Mouse (Mus musculus) bone marrow macrophage, adult 2 months (primary cell): ENCODE data around the gene Rplp2. TPM values are rescaled to one million over a fixed set of nuclear protein-coding genes. Genes with fewer than 3 reads are reported as not detected.

Experiments used
- H3K27ac ChIP-seq: 2 replicates; pipeline ENCODE4 v1.5.1; 2012; ENCODE audit warnings: low read depth, low read length; ENCODE audit not compliant: insufficient read depth
- H3K4me1 ChIP-seq: 2 replicates; pipeline ENCODE4 v1.6.1; 2012; ENCODE audit warnings: low read length; ENCODE audit not compliant: control insufficient read depth, insufficient read depth
- H3K4me3 ChIP-seq: 2 replicates; pipeline ENCODE4 v1.5.1; 2012; ENCODE audit warnings: mild to moderate bottlenecking, low read length, moderate library complexity; ENCODE audit not compliant: insufficient read depth
- CTCF ChIP-seq: IDR thresholded peaks from 2 replicates; pipeline ENCODE4 v1.5.1; 2012; ENCODE audit warnings: low read depth, mild to moderate bottlenecking, low read length, moderate library complexity
- POLR2A ChIP-seq: IDR thresholded peaks from 2 replicates; pipeline ENCODE4 v1.6.1; 2012; ENCODE audit warnings: mild to moderate bottlenecking, low read depth, low read length, borderline replicate concordance
- polyA plus RNA-seq: library from polyadenylated mRNA; stranded (reverse); fragments of >200 nt; gene quantifications from 2 replicates; pipeline ENCODE4 v1.2.4, GENCODE M21; 2012; ENCODE audit not compliant: missing spikeins, insufficient read depth, insufficient read length

The Rplp2 gene
- polyA plus RNA-seq, 1 experiment = 2,115 TPM

DNA sequence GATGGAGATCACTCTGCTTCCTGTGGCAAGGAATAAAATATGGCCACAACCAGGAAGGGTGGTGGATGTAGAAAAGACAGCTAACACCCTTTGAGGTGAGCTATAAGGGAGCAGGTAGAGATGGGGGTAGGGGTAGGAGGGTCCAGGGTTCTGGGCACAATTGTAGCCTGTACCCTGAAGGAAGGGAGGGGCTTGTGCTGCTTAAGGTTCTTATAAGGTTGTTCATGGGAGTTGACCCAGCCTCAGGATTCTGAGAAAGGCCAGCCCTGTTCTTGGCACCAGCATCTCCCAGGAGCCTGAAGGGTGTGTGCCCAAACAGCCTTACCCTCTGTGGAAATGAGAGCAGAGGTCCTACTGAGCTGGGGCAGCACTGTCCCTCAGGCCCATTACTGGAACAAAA is 4.8 kb downstream of the Rplp2 start:
- TF ChIP-seq CTCF (no peak), POLR2A (no peak)
- Histone ChIP-seq H3K4me1 (peaks cover 27% of the 10 kb centered on the region), H3K27ac (no peak overlapping the region)

GRCm38 (mm10) chr7:141453636-141454035 is 6.5 kb downstream of the Rplp2 start:
- Histone ChIP-seq H3K27ac (no peak overlapping the region), H3K4me1 (peaks cover 35% of the 10 kb centered on the region), H3K4me3 (no peak overlapping the region)
- TF ChIP-seq POLR2A (no peak), CTCF (no peak)

More for the DNA sequence above, 4.8 kb downstream of the Rplp2 start:
- H3K4me3 ChIP-seq = no peak overlapping the region

DNA sequence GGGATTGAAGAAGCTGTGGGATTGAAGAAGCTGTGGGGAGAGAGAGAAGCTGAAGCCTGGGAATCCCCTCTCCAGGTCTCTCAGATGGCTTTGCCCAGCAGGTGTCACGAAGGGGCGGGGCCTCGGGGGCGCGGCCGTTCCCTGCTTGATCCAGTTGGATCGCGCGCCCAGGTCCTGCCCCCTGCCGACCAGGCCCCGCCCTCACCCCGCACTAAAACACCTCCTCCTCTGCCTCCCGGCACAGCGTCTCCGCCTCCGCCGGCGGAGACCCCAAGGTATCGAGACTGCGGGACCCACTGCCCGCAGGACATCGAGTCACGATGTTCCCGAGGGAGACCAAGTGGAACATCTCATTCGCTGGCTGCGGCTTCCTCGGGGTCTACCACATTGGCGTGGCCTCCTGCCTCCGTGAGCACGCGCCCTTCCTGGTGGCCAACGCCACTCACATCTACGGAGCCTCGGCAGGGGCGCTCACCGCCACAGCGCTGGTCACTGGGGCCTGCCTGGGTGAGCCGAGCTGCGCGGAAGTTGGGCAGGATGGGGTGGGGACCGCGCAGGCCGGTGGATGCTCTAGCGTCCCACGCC is 7.9 kb downstream of the Rplp2 start, which contains the start of gene Pnpla2:
Pnpla2 (plus strand) TSS at position 232 of the 585 bp plus-strand sequence.
- H3K27ac ChIP-seq = peak within 1 kb of the TSS; percentile 90
- TF ChIP-seq CTCF (no peak), POLR2A (no peak)
- peaks cover 35% of the 10 kb centered on the region for H3K4me1 ChIP-seq
- peak within 1 kb of the TSS; percentile 85 for H3K4me3 ChIP-seq

DNA sequence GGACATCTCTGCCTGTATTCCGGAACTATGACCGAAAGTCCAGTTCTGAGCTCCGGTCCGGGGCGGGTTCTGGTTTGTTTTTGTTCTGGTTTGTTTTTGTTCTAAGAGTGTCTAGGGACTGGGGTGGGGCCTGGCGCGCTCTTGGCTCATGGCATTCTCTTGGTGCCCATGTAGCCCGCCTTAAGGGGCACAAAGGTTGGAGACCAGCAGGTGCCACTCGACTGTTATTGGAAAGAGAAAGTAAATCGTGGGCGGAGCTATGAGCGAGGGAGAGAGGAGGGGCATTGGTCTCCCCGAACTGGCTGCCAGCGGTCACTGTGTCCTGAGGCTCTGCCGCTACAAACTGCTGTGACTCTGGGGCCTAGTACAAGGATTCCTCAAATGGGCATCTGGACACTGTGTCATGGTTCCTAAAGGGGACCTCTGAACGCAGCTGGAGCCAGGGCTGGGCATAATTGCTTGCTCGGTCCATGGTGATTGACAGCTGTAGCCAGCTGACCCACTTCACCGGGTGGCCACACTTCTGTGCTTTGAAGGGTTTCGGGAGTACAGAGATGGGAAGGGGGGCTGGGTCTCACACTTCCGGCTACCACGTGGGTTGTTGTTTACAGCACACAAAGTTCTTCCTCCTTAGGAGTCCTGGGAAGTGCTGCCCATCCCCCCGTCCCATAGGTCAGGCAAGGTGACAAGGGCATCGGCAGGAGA is 8.6 kb downstream of the Rplp2 start:
- peak overlapping the region; percentile 85 for H3K4me3 ChIP-seq
- peaks cover 40% of the 10 kb centered on the region for H3K4me1 ChIP-seq
- no peak for TF ChIP-seq CTCF
- H3K27ac ChIP-seq = peak overlapping the region; percentile 90

DNA sequence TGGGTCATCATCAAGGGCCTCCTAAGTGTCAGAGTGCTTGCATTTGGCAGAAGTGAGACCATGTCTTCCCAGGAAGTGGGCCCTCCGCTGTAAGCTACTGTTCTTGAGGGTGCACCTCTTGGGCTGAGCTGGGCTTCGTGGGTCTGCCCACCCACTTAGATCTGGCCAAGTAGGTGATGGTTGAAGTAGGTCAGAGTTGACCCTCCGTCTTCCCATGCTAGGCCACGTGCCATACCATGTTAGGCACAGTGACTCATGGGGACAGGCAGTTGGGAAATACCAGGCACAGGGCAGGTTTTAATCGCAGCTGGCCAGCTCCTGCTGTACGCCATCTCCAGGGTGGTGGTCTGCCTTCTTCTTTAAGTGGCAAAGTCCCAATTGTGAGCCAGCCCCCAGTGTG is 9.6 kb downstream of the Rplp2 start:
- TF ChIP-seq POLR2A (no peak), CTCF (no peak)
- Histone ChIP-seq H3K27ac (peak overlapping the region; percentile 90), H3K4me1 (peaks cover 45% of the 10 kb centered on the region), H3K4me3 (peak overlapping the region; percentile 85)

GRCm38 (mm10) chr7:141457236-141457635 is 10.1 kb downstream of the Rplp2 start:
- TF ChIP-seq POLR2A (no peak), CTCF (no peak)
- H3K4me3 ChIP-seq = peak overlapping the region; percentile 85; the same call in 1 of the 2 replicates
- no peak overlapping the region for H3K27ac ChIP-seq
- H3K4me1 ChIP-seq = peaks cover 45% of the 10 kb centered on the region

DNA sequence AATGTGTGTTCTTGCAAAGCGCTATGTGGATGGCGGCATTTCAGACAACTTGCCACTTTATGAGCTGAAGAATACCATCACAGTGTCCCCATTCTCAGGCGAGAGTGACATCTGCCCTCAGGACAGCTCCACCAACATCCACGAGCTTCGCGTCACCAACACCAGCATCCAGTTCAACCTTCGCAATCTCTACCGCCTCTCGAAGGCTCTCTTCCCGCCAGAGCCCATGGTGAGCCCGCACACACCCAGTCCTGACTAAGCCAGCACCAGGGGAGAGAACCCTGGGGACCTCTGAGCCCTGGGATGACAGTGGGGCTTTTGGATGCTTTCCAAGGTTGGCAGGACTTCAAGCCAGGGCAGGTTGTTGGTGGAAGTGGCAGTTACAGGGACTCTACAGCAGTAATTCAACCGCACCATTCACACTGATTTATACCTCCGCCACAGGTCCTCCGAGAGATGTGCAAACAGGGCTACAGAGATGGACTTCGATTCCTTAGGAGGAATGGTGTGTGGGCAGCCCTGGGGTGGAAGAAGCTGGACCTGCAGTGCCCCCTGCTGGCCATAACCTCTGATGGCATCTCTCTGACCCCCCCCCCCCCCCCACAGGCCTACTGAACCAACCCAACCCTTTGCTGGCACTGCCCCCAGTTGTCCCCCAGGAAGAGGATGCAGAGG is 11.0 kb downstream of the Rplp2 start:
- Histone ChIP-seq H3K4me1 (peaks cover 50% of the 10 kb centered on the region), H3K4me3 (no peak overlapping the region), H3K27ac (no peak overlapping the region)
- TF ChIP-seq CTCF = peak; percentile 18; the same call in 1 of the 2 replicates
- no peak for TF ChIP-seq POLR2A

DNA sequence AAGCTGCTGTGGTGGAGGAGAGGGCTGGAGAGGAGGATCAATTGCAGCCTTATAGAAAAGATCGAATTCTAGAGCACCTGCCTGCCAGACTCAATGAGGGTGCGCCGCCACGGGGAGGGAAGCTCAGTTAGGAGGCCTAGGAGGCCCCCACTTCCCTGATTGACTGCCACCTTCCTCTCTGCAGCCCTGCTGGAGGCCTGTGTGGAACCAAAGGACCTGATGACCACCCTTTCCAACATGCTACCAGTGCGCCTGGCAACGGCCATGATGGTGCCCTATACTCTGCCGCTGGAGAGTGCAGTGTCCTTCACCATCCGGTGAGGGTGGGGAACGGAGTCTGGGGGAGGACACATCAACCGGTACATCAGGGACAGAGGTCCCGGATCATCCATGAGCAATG is 11.5 kb downstream of the Rplp2 start:
- TF ChIP-seq POLR2A (no peak), CTCF (no peak)
- Histone ChIP-seq H3K4me3 (no peak overlapping the region), H3K4me1 (peaks cover 51% of the 10 kb centered on the region), H3K27ac (no peak overlapping the region)

GRCm38 (mm10) chr7:141459301-141459711 is 12.1 kb downstream of the Rplp2 start:
- Histone ChIP-seq H3K4me1 (peaks cover 57% of the 10 kb centered on the region), H3K27ac (no peak overlapping the region), H3K4me3 (no peak overlapping the region)
- TF ChIP-seq CTCF (no peak), POLR2A (no peak)

DNA sequence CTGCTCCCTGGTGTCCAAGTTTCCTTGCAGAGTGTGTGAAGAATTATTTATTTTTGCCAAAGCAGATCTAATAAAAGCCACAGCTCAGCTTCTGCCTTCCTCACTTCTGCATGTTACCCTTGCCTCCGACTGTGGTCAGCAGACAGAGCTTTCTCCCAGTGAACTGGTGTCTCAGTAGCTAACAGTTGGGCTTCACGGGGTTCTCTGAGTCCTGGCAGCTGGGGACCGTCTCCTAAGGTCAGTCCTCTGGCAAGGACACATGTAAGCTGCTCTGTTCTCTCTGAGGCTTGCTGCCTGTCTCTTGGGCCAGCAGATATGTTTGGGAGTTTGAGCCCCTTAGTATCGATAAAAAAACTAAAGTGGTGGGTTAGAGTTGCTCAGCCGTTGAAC is 12.8 kb downstream of the Rplp2 start:
- Histone ChIP-seq H3K27ac (peak overlapping the region; percentile 79), H3K4me3 (no peak overlapping the region), H3K4me1 (peaks cover 60% of the 10 kb centered on the region)
- TF ChIP-seq POLR2A (no peak), CTCF (no peak)
